Mouse (Mus musculus) thymus, adult 2 months (tissue): ENCODE measurements around the gene Iars2. TPM values are rescaled to one million over a fixed set of nuclear protein-coding genes. Genes with fewer than 3 reads are reported as not detected.

ENCODE experiments used
- DNase-seq: peaks from one replicate; pipeline ENCODE4 v3.0.0; 2021
- H3K27ac ChIP-seq: fragments of 200-500 bp; 2 replicates; pipeline ENCODE4 v1.5.1; 2012; ENCODE audit warnings: low read length, control low read depth; ENCODE audit not compliant: control insufficient read depth, insufficient read depth
- H3K27me3 ChIP-seq: fragments of 200-500 bp; 2 replicates; pipeline ENCODE4 v1.6.1; 2012; ENCODE audit warnings: mild to moderate bottlenecking, low read length, moderate library complexity, mixed read lengths; ENCODE audit not compliant: control insufficient read depth, insufficient read depth
- H3K36me3 ChIP-seq: fragments of 200-500 bp; 2 replicates; pipeline ENCODE4 v1.6.1; 2012; ENCODE audit warnings: mild to moderate bottlenecking, low read length, moderate library complexity; ENCODE audit not compliant: control insufficient read depth, insufficient read depth
- H3K4me1 ChIP-seq: fragments of 200-500 bp; replicated peaks from 2 replicates; pipeline ENCODE4 v1.6.1; 2012; ENCODE audit warnings: low read length; ENCODE audit not compliant: control insufficient read depth, insufficient read depth
- H3K4me3 ChIP-seq: fragments of 200-500 bp; 2 replicates; pipeline ENCODE4 v1.5.1; 2012; ENCODE audit warnings: mild to moderate bottlenecking, low read length, control low read depth, moderate library complexity; ENCODE audit not compliant: control insufficient read depth, insufficient read depth
- CTCF ChIP-seq: fragments of 200-500 bp; IDR thresholded peaks from 2 replicates; pipeline ENCODE4 v1.5.1; 2012; ENCODE audit warnings: mild to moderate bottlenecking, control low read depth, low read length, moderate library complexity, borderline replicate concordance; ENCODE audit not compliant: control insufficient read depth, poor library complexity, insufficient read depth; ENCODE audit errors: extremely low read depth
- POLR2A ChIP-seq: fragments of 200-500 bp; IDR thresholded peaks from 2 replicates; pipeline ENCODE4 v1.6.1; 2012; ENCODE audit warnings: mild to moderate bottlenecking, low read length, control low read depth, moderate library complexity; ENCODE audit not compliant: control insufficient read depth, poor library complexity, insufficient read depth; ENCODE audit errors: extremely low read depth
- WGBS: fragments of 180-500 bp; shearing (Covaris S2); methylation state at CpG from one replicate; pipeline ENCODE4 v1.1.7; 2018; 5-methylcytosine and 5-hydroxymethylcytosine counted together
- polyA plus RNA-seq: library from polyadenylated mRNA; depleted of rRNA; stranded (reverse); fragments of >200 nt; gene quantifications from 2 replicates; pipeline ENCODE4 v1.2.3, GENCODE M21; 2012

The Iars2 gene
- polyA plus RNA-seq, 1 experiment = 22.7 TPM

- Histone ChIP-seq H3K27me3 (no peaks in the 10 kb centered on the region), H3K4me1 (no peaks in the 10 kb centered on the region), H3K36me3 (peaks cover 46% of the 10 kb centered on the region), H3K27ac (no peak overlapping the region), H3K4me3 (no peak overlapping the region)
- TF ChIP-seq POLR2A (no peak), CTCF (no peak)
- WGBS = 96% methylated on average over 20 of the region's 20 CpGs
- no peak for DNase-seq
These were observed 42.1 kb downstream of the Iars2 start for GRCm38 (mm10) chr1:185287066-185287465.

GRCm38 (mm10) chr1:185285171-185285570 is 44.0 kb downstream of the Iars2 start:
- WGBS = 97% methylated on average over 4 of the region's 4 CpGs
- no peaks in the 10 kb centered on the region for H3K27me3 ChIP-seq
- H3K4me1 ChIP-seq = no peaks in the 10 kb centered on the region
- H3K36me3 ChIP-seq = peaks cover 46% of the 10 kb centered on the region
- H3K27ac ChIP-seq = no peak overlapping the region
- no peak for DNase-seq
- no peak for TF ChIP-seq CTCF
- TF ChIP-seq POLR2A = no peak
- no peak overlapping the region for H3K4me3 ChIP-seq

GRCm38 (mm10) chr1:185284740-185285139 is 44.5 kb downstream of the Iars2 start:
- WGBS = 92% methylated on average over 4 of the region's 4 CpGs
- no peaks in the 10 kb centered on the region for H3K27me3 ChIP-seq
- no peak for DNase-seq
- peaks cover 46% of the 10 kb centered on the region for H3K36me3 ChIP-seq
- no peaks in the 10 kb centered on the region for H3K4me1 ChIP-seq
- H3K27ac ChIP-seq = no peak overlapping the region
- H3K4me3 ChIP-seq = no peak overlapping the region
- no peak for TF ChIP-seq POLR2A
- TF ChIP-seq CTCF = no peak

DNA sequence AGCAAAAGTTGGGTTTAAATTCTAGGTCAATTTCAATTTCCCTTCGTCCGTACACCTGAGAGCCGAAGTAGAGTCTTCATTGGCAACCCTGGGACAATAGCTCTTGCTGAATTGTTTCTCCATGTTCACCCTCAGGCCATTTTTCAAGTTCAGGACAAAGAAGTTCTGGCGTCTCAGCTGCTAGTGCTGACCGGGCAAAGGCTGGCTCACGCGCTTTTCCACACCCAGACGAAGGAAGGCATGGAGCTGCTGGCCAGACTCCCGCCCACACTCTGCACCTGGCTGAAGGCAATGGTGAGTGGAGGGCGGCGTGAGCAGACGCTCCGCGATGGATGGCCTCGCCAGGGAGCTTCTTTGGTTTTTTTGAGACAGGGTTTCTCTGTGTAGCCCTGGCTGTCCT is 45.9 kb downstream of the Iars2 start:
- H3K36me3 ChIP-seq = peaks cover 46% of the 10 kb centered on the region
- no peaks in the 10 kb centered on the region for H3K4me1 ChIP-seq
- DNase-seq = no peak
- TF ChIP-seq CTCF = no peak
- TF ChIP-seq POLR2A = no peak
- H3K27me3 ChIP-seq = no peaks in the 10 kb centered on the region
- H3K27ac ChIP-seq = no peak overlapping the region
- WGBS = 99% methylated on average over 15 of the region's 15 CpGs
- no peak overlapping the region for H3K4me3 ChIP-seq

- Histone ChIP-seq H3K36me3 (peaks cover 47% of the 10 kb centered on the region), H3K27me3 (no peaks in the 10 kb centered on the region), H3K27ac (no peak overlapping the region), H3K4me3 (no peak overlapping the region), H3K4me1 (no peaks in the 10 kb centered on the region)
- TF ChIP-seq POLR2A (no peak), CTCF (no peak)
- no peak for DNase-seq
- WGBS = over 99% methylated on average over 11 of the region's 11 CpGs
These were observed 46.4 kb downstream of the Iars2 start for GRCm38 (mm10) chr1:185282846-185283245.

- no peak overlapping the region for H3K27ac ChIP-seq
- no peaks in the 10 kb centered on the region for H3K27me3 ChIP-seq
- TF ChIP-seq POLR2A (no peak), CTCF (no peak)
- WGBS = 96% methylated on average over 4 of the region's 4 CpGs
- no peaks in the 10 kb centered on the region for H3K4me1 ChIP-seq
- no peak overlapping the region for H3K4me3 ChIP-seq
- DNase-seq = no peak
- peaks cover 44% of the 10 kb centered on the region for H3K36me3 ChIP-seq
These were observed 48.6 kb downstream of the Iars2 start for GRCm38 (mm10) chr1:185280616-185281015.

GRCm38 (mm10) chr1:185279288-185279687 is 49.9 kb downstream of the Iars2 start:
- Histone ChIP-seq H3K36me3 (peaks cover 36% of the 10 kb centered on the region), H3K4me1 (no peaks in the 10 kb centered on the region), H3K27ac (no peak overlapping the region), H3K4me3 (no peak overlapping the region), H3K27me3 (no peaks in the 10 kb centered on the region)
- WGBS = 91% methylated on average over 9 of the region's 9 CpGs
- no peak for DNase-seq
- no peak for TF ChIP-seq POLR2A
- TF ChIP-seq CTCF = no peak

- Histone ChIP-seq H3K27ac (no peak overlapping the region), H3K4me1 (no peaks in the 10 kb centered on the region), H3K27me3 (no peaks in the 10 kb centered on the region), H3K4me3 (no peak overlapping the region), H3K36me3 (peaks cover 26% of the 10 kb centered on the region)
- TF ChIP-seq CTCF (no peak), POLR2A (no peak)
- DNase-seq = no peak
- WGBS = 90% methylated on average over 11 of the region's 11 CpGs
These were observed 52.2 kb downstream of the Iars2 start for GRCm38 (mm10) chr1:185277022-185277421.
